Mouse (Mus musculus) cerebellum, adult 2 months (tissue): ENCODE measurements around the gene Lrrn1.

ENCODE experiments used
- CTCF ChIP-seq: fragments of 200-500 bp; IDR thresholded peaks from 2 replicates; pipeline ENCODE4 v1.5.1; 2011; ENCODE audit warnings: low read depth, mild to moderate bottlenecking, control low read depth, low read length, moderate library complexity, borderline replicate concordance; ENCODE audit not compliant: insufficient read depth
- POLR2A ChIP-seq: fragments of 200-500 bp; IDR thresholded peaks from 2 replicates; pipeline ENCODE4 v1.6.1; 2011; ENCODE audit warnings: low read length, control low read depth, borderline replicate concordance; ENCODE audit not compliant: insufficient read depth

- TF ChIP-seq CTCF (no peak), POLR2A (no peak)
Measured at GRCm38 (mm10) chr6:107541918-107542317, 12.3 kb downstream of the Lrrn1 start.
